Comparison of ENCODE assay signal across 1 mouse cellular context in genomic region chr7:140081408-140082241, GRCm38 (mm10).
TF ChIP-seq lines count a peak whose summit lies in the region.

No protein-coding gene starts in this region.

TF ChIP-seq in CH12.LX, 34 proteins besides CTCF, POLR2A, EP300 and RAD21 (continued from another document):
- TF ChIP-seq PAX5 (IDR thresholded peaks at IDR 0.05; ENCODE audit: low read length) (no peak), MAX (IDR thresholded peaks at IDR 0.05; ENCODE audit: low read length) (no peak), KAT2A (IDR thresholded peaks at IDR 0.05; ENCODE audit: insufficient replicate concordance, low read length) (no peak)
TF ChIP-seq in CH12.LX: peak in this region for 0.
